Mouse (Mus musculus): Measurements from ENCODE around the gene Hsd17b10.

Hsd17b10 gene

DNA sequence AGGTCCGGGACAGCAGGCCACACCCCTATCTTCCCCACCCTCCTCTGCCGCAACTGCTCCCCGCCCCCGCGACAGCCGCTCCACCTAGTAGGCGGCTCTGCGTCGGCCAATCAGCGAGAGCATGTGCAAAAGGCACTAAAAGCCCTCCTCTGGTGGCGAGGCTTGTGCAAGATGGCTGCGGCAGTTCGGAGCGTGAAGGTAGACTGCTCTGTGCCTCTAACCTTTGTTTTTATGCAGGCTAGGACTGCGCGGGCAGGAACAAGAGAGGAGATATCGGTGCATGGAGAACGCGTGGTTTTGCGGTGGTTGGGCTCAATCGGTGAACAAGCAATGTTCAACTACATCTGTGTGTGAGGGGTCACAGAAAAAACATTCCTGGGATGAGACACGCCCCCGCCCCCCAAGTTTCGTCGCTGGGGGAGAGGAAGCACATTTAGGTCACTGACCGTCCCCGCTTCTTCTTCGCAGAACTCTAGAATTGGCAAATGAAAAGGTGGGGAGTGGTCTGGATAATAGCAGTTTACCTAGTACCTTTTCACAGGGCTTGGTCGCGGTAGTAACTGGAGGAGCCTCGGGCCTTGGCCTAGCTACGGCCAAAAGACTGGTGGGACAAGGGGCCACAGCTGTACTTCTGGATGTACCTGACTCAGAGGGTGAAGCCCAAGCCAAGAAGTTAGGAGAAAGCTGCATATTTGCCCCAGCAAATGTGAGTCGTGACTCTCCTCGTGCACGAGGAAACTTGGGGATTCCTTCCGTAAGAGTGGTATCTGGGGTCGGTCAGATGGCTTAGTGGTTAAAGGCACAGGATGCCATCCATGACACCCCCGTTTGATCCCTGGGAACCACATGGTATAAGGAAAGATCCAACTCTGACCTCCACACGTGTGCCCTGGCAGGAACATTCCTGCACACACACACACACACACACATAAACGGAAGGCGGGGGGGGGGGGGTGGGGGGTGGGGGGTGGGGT, at the start of gene Hsd17b10:
Hsd17b10 (plus strand) TSS at position 109 of the 974 bp plus-strand sequence.
- DNase-seq = peak; percentile 79 to 81

DNA sequence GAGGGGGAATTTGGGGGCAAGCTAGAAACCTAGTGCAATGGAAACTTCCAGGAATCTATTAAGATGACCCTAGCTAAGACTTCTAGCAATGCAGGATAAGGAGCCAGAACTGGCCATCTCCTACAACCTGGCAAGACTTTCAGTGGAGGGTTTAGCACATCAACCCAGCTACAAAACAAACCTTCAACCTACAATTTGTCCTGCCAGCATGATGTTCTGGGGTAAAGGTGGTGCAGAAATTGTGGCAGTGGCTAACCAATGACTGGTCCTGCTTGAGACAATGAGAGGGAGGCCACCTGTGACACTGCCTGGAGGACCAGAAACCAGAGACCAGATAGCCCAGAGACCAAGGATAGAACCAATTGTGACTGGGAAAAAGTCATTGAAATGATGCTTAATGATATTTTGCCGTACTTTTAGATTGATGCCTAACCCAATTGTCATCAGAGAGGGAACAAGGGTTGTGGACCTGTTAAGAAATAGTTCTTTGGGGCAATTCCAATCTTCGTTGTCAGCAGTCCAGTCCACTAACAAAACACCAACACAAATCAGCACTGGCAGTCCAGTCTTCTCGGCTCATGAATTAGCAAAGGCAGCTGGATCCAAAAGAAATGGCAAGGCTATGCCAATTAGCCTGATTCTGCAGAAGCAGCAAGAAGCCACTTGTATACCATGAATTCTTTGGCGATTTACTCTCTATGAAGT, 2.5 kb upstream of the Hsd17b10 start:
- no peak for DNase-seq

DNA sequence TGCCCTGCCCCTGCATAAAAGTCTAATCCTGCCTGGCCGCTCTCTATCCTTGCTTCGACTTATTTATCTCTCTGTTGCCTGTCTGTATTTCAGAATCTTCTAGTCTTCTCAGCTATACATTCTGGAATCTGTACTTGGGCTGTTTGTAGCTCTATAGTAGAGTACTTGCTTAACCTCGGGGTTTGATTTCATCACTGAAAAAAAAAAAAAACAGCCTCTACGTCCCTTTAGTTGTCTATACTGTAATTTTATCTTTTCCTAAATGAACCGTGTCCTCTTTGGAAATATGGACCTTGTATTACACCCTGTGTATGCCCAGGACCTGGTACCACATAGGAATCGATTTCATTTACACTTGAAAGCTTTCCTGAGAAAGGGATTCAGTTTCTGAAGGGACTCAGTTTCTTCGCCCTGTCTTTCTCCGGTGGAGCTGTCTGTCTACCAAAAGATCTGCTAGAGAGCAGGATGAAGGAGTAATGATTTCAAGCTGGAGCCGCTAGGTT, 412 bp upstream of the Hsd17b10 start:
- DNase-seq = no peak

DNA sequence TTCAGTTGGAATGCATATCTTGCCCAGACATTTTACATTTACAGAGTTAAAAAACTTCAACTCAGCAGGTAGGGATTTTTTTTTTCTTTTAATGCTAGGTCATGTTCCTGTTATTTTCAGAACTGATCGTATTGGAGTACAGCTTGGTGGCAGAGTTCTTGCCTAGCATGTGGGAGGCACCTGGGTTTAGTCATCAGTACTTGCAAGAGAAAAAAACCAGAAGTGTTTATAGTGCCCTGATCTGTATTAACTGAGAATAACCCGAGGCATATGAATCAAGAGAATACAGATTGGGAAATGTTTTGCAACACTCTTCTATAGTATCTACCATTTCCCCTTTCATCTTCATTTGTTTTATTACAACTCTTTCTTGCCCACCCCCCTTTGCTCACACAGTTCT, 1.2 kb downstream of the Hsd17b10 start:
- DNase-seq = no peak

DNA sequence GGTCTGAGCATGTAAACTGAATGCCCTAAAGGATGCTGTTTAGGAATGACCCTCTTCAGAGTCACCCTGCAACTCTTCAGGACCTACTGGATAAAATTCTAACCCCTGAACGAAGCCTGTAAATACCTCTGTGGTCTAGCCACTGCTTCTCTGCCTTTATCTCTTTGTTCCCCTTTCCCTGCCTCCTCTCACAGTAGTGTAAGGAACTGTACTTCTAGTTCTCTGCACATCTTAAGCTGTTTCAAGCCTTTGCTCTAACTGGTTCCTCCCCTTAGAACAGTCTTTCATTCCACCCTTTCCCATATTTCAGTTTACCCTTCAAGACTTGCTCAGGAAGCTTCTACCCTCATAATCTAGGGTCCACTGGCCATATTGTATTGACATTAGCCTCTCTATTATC, 6.2 kb downstream of the Hsd17b10 start:
- DNase-seq = no peak

DNA sequence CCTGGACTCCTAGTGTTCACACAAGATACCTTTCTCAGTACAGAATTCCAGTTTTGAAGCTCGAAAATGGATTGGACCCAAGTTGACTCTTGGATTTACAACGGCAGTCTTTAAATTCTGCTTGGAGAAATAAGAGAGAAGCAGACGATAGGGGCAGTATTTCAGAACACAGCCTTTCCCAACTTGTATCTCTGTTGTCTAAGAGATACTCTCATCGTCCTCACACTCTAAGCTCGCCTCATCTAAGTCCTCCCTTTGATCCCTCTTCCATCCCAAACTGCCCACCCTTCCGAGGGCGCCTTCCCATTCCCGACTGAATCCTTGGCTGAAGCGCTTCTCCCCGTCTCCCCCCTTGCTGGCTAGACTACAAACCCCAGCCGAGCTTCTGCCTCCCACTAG, 14.1 kb downstream of the Hsd17b10 start:
- DNase-seq = no peak

DNA sequence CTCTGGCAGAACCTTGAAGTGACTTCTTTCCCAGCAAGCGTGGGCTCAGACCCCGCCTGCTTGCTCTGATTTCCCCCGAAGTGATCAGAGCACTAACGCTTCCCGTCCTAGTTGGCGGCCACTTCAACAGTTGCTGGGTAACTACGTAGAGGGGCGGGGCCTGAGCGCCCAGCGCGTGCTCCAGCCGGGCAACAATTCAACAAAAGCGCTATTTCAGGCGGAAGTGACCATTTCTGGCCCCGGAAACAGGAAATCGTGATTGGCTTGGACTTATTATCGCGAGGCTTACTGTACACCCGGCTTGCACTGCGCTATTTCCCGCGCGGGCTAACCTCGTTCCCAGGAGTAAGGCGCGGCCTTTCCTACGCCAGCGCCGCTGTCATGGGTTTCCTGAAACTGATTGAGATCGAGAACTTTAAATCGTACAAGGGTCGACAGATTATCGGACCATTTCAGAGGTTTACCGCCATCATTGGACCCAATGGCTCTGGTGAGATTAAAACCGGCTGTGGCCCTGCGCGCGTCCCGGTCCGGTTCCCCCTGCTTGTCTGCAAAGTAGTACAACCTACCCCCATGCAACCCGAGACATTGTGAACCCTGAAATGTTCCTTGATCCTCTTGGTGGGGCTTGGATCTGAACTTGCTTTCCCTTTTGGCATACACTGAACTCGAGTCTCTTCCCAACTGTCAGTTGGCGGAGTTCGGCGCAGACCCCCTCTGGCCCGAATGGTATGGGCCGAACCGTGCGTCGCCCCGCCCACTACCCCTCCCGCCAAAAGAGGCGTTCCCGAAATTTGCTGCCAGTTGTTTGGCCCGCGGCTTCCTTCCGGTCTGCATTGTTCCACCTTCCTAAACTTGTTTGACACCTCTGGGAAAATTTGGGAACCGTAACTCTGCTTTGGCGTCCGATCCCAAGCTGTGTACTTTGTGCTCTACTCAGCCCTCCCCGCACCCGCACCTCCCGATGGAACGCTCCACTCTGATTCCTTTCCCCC, 14.8 kb downstream of the Hsd17b10 start, which contains the start of the genes Ribc1 and Smc1a:
Ribc1 (minus strand) TSS at position 145 of the 995 bp plus-strand sequence.
Smc1a (plus strand) TSS at position 278 of the 995 bp plus-strand sequence.
- peak; percentile 89 to 91 for DNase-seq

DNA sequence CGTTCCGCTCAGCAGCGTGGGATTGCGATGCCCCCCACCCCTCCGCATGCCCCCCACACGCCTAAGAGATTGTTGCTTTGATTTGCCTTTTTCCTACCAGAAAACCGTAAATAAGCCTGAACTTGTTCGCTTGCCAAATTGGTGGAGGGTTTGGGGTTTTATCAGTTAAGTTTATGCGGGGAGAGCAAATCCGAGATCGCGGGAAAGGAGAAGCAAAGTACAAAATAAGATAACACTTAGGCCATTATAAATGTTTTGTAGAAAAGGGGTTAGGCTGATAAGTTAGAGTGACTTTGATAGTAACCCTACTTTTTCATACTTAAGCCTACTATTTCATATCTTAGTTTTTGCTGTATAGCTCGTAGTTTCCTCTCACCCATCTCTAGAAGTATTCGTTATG, 15.5 kb downstream of the Hsd17b10 start:
- no peak for DNase-seq

DNA sequence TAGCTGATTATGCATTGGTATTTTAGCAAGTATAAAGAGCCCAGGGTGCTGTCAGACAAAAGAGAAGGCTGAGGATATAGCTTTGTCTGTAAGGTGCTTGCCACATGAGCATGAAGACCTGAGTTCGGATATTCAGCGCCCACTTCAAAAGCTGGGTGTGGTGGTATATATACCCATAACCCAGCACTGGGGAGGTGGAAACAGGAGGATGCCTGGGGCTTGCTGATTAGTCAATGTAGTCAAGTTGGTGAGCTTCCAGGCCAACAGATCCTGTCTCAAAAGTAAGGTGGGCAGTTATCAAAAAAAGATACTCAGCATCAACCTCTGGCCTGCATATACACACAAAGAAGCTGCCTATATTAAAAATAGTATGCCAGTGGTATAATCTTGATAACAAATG, 17.6 kb downstream of the Hsd17b10 start:
- DNase-seq = no peak

DNA sequence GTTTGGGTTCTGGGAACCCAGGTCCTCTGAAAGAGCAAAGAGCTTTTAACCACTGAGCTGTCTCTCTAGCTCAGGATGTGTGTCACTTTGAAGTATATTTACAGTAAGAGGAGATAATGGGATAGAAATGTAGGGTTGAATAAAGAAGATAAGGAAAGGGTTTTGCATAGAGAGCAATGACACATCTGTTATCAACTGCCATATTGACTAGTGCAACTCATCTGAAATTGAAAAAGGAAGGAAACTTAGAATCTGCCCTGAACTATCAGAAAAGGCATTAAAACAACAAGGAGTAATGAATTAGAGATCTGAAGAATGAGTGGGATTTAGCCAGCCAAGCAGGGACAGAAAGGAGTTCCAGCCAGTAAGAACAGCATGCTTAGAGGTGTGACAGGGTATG, 38.2 kb downstream of the Hsd17b10 start:
- DNase-seq = no peak

DNA sequence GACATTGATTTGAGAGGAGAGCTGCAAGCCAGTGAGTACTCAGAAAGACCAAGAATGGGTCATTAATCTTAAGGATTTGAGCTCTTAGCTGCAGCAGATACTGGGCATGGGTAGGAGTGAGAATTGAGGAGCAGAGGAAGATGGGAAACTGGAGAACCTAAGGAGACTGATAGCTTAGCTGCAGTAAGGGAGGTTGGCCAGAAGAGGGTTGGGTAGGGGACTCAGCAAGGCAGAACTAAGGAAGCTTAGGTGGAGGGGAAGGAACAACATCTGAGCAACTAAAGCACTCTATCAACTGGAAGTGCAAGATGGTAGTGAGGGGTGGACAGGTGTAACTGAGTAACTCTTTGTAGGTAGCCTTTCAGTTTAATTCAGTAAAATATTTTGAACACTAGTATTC, 45.6 kb downstream of the Hsd17b10 start:
- peak in 1 of 2 experiments; percentile 21 for DNase-seq

DNA sequence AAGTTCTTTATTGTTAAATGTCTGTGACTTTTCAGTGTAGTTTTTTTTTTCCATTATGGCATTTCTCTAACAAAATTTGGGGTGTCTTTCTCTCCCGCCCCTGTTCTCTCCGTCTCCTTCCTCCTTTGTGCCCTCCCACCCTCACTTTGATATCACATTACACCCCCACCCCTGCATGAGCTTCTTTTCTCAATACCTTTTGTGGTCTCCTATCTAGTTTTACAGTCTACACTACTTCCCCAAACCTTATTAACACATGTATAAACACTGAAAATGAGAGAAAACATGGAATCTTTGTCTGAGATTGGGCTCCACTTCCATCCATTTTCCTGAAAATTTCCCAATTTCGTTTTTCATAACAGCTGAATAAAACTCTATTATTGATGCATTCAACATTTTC, 50.9 kb downstream of the Hsd17b10 start:
- no peak for DNase-seq
